Mouse (Mus musculus) left cerebral cortex, postnatal 10 days (tissue): ENCODE measurements around the gene Dnttip1. TPM values are rescaled to one million over a fixed set of nuclear protein-coding genes. Genes with fewer than 3 reads are reported as not detected.
"Not testable (repeated sequence)": the region's sequence is repeated elsewhere in the genome, so short reads cannot be mapped to it uniquely, and the experiment has no call there.

ENCODE experiments used
- DNase-seq, 2 experiments: peaks; one replicate each; pipeline ENCODE4 v3.0.0; 2021 to 2022; ENCODE audit warnings: low spot score in 2 of 2, mixed read lengths in 1 of 2; ENCODE audit errors: extremely low spot score in 1 of 2
- intact Hi-C: fragments of 180-260 bp; cut with DNase I; formaldehyde crosslinking; loops from one replicate; pipeline ENCODE4 v1.15.1; 2025
- total RNA-seq, 2 experiments: library from RNA; stranded (reverse); gene quantifications; 2 replicates each; pipeline ENCODE4 v1.2.3; 2021

Gene Dnttip1
- total RNA-seq, 2 experiments from 2014 or later, result 32.7 to 34.1 TPM

DNA sequence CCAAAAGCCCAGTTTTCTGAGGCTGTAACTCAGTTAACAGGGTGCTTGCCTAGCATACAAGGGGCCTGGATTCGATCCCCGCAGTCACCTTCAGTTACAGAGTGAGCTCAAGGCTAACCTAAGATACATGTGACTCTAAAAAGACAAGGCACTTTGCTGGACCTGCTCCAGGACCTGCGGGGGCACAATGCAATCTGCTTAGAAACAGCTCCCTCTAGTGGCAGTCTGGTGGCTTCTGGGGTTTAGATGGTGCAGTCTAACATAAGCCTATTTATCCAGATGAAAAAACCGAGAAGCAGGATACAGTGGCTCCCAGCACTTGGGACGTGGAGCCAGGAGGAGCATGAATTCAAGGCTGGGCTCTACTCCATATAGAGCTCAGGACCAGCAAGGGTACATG, 48.5 kb downstream of the Dnttip1 start:
- intact Hi-C loops, result no loop called here
- peak; percentile 80 to 91 for DNase-seq

- DNase-seq, result no peak
Observed at GRCm38 (mm10) chr2:164795868-164796267, 50.1 kb downstream of the Dnttip1 start.

DNA sequence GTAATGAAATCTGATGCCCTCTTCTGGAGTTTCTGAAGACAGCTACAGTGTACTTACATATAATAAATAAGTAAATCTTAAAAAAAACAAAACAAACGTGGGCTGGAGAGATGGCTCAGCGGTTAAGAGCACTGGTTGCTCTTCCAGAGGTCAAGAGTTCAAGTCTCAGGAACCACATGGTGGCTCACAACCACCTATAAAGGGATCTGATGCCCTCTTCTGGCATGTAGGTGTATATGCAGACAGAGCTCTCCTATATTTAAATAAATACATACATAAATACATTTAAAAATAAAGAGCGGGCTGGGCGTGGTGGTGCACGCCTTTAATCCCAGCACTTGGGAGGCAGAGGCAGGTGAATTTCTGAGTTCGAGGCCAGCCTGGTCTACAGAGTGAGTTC, 52.8 kb downstream of the Dnttip1 start:
- intact Hi-C loops, DNase-seq: not testable (repeated sequence)

More at GRCm38 (mm10) chr2:164795868-164796267, 50.1 kb downstream of the Dnttip1 start:
- intact Hi-C loops, result no loop called here

- intact Hi-C loops, result no loop called here
- no peak for DNase-seq
Observed at GRCm38 (mm10) chr2:164800252-164801004, 54.6 kb downstream of the Dnttip1 start.

DNA sequence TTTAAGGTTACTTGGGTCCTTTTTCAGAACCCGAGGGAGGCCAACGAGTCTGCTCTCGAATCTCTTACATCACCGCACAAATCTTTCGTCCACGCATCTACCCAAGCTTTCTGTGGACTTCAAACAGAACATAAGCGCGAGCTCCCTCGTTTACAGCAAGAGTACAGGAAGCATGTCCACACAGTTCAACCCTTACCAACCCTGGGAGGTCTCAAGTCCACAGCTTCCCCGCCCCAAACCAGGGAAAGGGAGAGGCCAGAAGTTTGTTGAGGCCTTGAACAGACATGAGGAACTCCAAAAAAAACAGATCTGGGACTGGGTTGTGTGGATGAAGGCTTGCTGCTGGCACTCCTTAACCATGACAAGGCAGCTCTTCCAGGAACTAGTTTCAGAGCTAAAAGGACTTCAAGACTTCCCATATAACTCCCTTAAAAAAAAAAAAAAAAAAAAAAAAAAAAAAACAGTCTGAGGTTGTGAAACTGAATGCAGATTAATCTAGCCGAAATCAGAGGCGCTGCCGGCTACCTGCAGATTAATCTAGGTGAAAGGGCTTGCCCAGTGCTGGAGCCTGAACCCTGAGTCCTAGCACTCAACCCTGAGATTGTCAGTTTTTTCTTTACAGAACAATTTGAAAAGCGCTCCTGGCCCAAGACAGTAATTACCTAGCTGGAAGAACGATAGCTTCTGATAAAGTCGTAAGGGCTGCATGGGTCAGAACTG, 57.6 kb downstream of the Dnttip1 start:
- DNase-seq, result no peak
- intact Hi-C loops, result no loop called here

- no peak for DNase-seq
- intact Hi-C loops, result no loop called here
Observed at GRCm38 (mm10) chr2:164803921-164804313, 58.1 kb downstream of the Dnttip1 start.

DNA sequence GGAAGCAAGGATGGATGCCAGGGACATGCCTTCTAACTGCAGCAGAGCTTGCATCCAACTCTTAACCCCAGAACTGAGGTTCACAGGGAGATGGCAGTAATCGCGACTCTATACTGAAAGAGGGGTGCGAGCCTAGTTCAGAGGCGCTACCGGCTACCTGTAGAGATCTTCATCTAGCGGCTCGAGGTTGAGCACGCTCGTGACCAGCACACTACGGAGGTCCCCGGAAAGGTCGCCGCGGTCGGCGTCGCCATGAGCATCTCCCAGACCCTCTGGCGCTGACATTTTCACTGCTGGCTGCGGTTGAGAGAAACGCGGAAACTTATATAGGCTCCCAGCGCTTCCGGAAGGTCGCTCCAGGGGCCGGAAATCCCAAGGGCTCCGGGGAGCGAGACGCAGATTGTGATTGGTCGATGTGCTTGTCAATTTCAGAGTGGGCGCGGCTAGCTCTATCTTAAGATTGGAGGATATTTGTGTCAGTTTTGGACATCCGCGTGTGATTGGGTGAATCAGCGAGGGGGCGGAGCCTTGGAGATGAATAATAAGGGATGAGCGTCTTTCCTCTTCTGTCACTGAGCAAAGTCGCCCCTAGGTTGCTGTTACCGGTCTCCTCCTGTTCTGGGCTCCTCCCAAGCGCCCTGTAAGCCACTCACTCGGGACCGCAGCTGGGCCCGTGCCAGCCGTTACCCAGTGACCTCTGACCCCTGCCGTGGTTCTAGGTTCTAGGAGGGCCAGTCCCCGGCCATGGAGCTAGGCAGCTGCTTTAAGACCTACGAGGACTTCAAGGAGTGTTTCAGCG, 58.9 kb downstream of the Dnttip1 start, which contains the start of the genes Acot8 and Zswim3:
Gene Acot8 (minus strand): TSS at position 350 of the 799 bp plus-strand sequence.
Gene Zswim3 (plus strand): TSS at position 566 of the 799 bp plus-strand sequence.
- DNase-seq, result peak; percentile 97 to 99
- intact Hi-C loops, result no loop called here

GRCm38 (mm10) chr2:164805332-164805718, 59.5 kb downstream of the Dnttip1 start:
- intact Hi-C loops, result no loop called here
- DNase-seq, result no peak

GRCm38 (mm10) chr2:164806614-164807013, 60.8 kb downstream of the Dnttip1 start:
- no peak for DNase-seq
- intact Hi-C loops, result no loop called here

DNA sequence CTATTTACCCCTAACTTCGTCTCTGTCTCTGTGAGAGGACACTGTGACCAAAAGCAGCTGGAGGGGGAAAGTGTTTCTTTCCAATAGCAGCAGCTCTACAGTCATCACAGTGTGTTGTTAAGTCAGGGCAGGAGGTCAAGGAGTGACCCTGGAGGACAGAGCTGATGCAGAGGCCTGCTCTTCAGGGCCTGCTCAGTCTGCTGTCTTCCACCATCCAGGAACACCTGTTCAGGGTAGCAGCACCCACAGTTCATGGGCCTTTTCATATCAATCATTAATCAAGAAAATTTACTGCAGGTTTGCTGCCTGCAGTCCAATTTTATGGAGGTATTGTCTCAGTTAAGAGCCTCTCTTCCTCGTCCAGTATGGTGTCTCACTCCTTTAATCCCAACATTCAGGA, 67.8 kb downstream of the Dnttip1 start:
- intact Hi-C loops, result no loop called here
- no peak for DNase-seq

- DNase-seq, result no peak
- intact Hi-C loops, result no loop called here
Observed at GRCm38 (mm10) chr2:164815348-164815747, 69.6 kb downstream of the Dnttip1 start.

- intact Hi-C loops, result no loop called here
- DNase-seq, result no peak
Observed at GRCm38 (mm10) chr2:164815821-164816220, 70.0 kb downstream of the Dnttip1 start.

- intact Hi-C loops, result no loop called here
- no peak for DNase-seq
Observed at GRCm38 (mm10) chr2:164817206-164817605, 71.4 kb downstream of the Dnttip1 start.

- intact Hi-C loops, result no loop called here
- DNase-seq, result peak in 1 of 2 experiments; percentile 66
Observed at GRCm38 (mm10) chr2:164817703-164818102, 71.9 kb downstream of the Dnttip1 start.

Other genes with a start within 250 kb of the Dnttip1 start
- 100 to 1,000 TPM; 119 to 124 TPM for gene Pigt, start 248.5 kb upstream of the Dnttip1 start, total RNA-seq
- gene Wfdc2, start 183.6 kb upstream of the Dnttip1 start, total RNA-seq, result under 1 TPM in 1 of 2 experiments, not detected in 1; 0.84 TPM
- not detected for gene Spint3, start 172.5 kb upstream of the Dnttip1 start, total RNA-seq
- 1 to 10 TPM in 1 of 2 experiments, under 1 TPM in 1; 0.47 to 1.7 TPM for gene Wfdc6a, start 160.5 kb upstream of the Dnttip1 start, total RNA-seq
- gene Eppin, start 152.4 kb upstream of the Dnttip1 start, total RNA-seq, result not detected
- gene Wfdc6b, start 132.5 kb upstream of the Dnttip1 start, total RNA-seq, result not detected
- gene Wfdc8, start 132.4 kb upstream of the Dnttip1 start, total RNA-seq, result not detected
- not detected for gene Wfdc16, start 107.2 kb upstream of the Dnttip1 start, total RNA-seq
- not detected for gene Wfdc10, start 89.9 kb upstream of the Dnttip1 start, total RNA-seq
- gene Wfdc9, start 89.4 kb upstream of the Dnttip1 start, total RNA-seq, result not detected
- not detected for gene Wfdc11, start 71.9 kb upstream of the Dnttip1 start, total RNA-seq
- gene Wfdc13, start 60.9 kb upstream of the Dnttip1 start, total RNA-seq, result not detected
- gene Spint4, start 47.5 kb upstream of the Dnttip1 start, total RNA-seq, result not detected
- gene Spint5, start 30.7 kb upstream of the Dnttip1 start, total RNA-seq, result not detected
- 1 to 10 TPM in 1 of 2 experiments, under 1 TPM in 1; 0.94 to 1.1 TPM for gene Wfdc3, start 52 bp upstream of the Dnttip1 start, total RNA-seq
- 1 to 10 TPM; 4.1 to 6.4 TPM for gene Ube2c, start 23.9 kb downstream of the Dnttip1 start, total RNA-seq
- not detected for gene Tnnc2, start 34.0 kb downstream of the Dnttip1 start, total RNA-seq
- 10 to 100 TPM; 48.1 to 49.2 TPM for gene Snx21, start 39.8 kb downstream of the Dnttip1 start, total RNA-seq
- 10 to 100 TPM; 22.1 to 30.0 TPM for gene Acot8, start 58.9 kb downstream of the Dnttip1 start, total RNA-seq
- 1 to 10 TPM; 8.9 to 9.0 TPM for gene Zswim3, start 59.1 kb downstream of the Dnttip1 start, total RNA-seq
- gene Zswim1, start 76.7 kb downstream of the Dnttip1 start, total RNA-seq, result 10 to 100 TPM; 19.6 to 20.3 TPM
- under 1 TPM in 1 of 2 experiments, not detected in 1; 0.58 TPM for gene Spata25, start 82.6 kb downstream of the Dnttip1 start, total RNA-seq
- 10 to 100 TPM; 77.5 to 78.8 TPM for gene Ctsa, start 86.9 kb downstream of the Dnttip1 start, total RNA-seq
- gene Neurl2, start 87.5 kb downstream of the Dnttip1 start, total RNA-seq, result 1 to 10 TPM; 5.4 to 6.7 TPM
- 10 to 100 TPM; 63.8 to 79.4 TPM for gene Pltp, start 111.7 kb downstream of the Dnttip1 start, total RNA-seq
- gene Pcif1, start 133.3 kb downstream of the Dnttip1 start, total RNA-seq, result 10 to 100 TPM; 41.4 to 45.9 TPM
- 10 to 100 TPM; 22.7 to 24.4 TPM for gene Zfp335, start 165.8 kb downstream of the Dnttip1 start, total RNA-seq
- gene Mmp9, start 194.8 kb downstream of the Dnttip1 start, total RNA-seq, result 1 to 10 TPM; 2.9 to 3.4 TPM
- 100 to 1,000 TPM; 350 to 355 TPM for gene Slc12a5, start 214.8 kb downstream of the Dnttip1 start, total RNA-seq